Mouse (Mus musculus) MEL (cell line): Measurements from ENCODE around the gene Erh. TPM values are rescaled to one million over a fixed set of nuclear protein-coding genes. Genes with fewer than 3 reads are reported as not detected.

Experiments used
- DNase-seq: peaks from one replicate; pipeline ENCODE4 v3.0.0; 2011; ENCODE audit warnings: low read depth, low spot score
- H3K27ac ChIP-seq: 2 replicates; pipeline ENCODE4 v1.5.1; 2012; ENCODE audit warnings: low read depth, mild to moderate bottlenecking, control low read depth, low read length, moderate library complexity; ENCODE audit not compliant: control insufficient read depth
- H3K27me3 ChIP-seq, 2 experiments: fragments of 150-350 bp in 1 of 2; sonication (generic) in 1 of 2; 2 replicates each; pipeline ENCODE4 v1.6.1; 2012; ENCODE audit warnings: low read length in 2 of 2, mild to moderate bottlenecking in 2 of 2, improper control_type of control experiment in 1 of 2, moderate library complexity in 1 of 2; ENCODE audit not compliant: insufficient read depth in 2 of 2, control insufficient read depth in 1 of 2
- H3K36me3 ChIP-seq, 2 experiments: 2 replicates each; pipeline ENCODE4 v1.6.1; 2012 to 2014; ENCODE audit warnings: low read length in 2 of 2, improper control_type of control experiment in 1 of 2, inconsistent platforms in 1 of 2, mild to moderate bottlenecking in 1 of 2; ENCODE audit not compliant: insufficient read depth in 2 of 2, control insufficient read depth in 1 of 2
- H3K4me1 ChIP-seq, 2 experiments: fragments of 150-350 bp in 1 of 2; sonication (generic) in 1 of 2; 2 replicates each; pipeline ENCODE4 v1.6.1; 2012; ENCODE audit warnings: low read length in 2 of 2, improper control_type of control experiment in 1 of 2, mild to moderate bottlenecking in 1 of 2; ENCODE audit not compliant: insufficient read depth in 2 of 2, control insufficient read depth in 1 of 2
- H3K4me3 ChIP-seq, 2 experiments: fragments of 150-350 bp in 1 of 2; sonication (generic) in 1 of 2; 2 replicates each; pipeline ENCODE4 v1.5.1; 2012; ENCODE audit warnings: low read depth in 2 of 2, low read length in 2 of 2, mild to moderate bottlenecking in 2 of 2, moderate library complexity in 2 of 2, control low read depth in 1 of 2, improper control_type of control experiment in 1 of 2; ENCODE audit not compliant: control insufficient read depth in 1 of 2, insufficient read depth in 1 of 2
- H3K79me2 ChIP-seq: 2 replicates; pipeline ENCODE4 v1.6.1; 2012; ENCODE audit warnings: mild to moderate bottlenecking, low read length, moderate library complexity; ENCODE audit not compliant: control insufficient read depth, poor library complexity, insufficient read depth
- H3K9ac ChIP-seq: 2 replicates; pipeline ENCODE4 v1.6.1; 2012; ENCODE audit warnings: low read depth, mild to moderate bottlenecking, control low read depth, low read length, moderate library complexity; ENCODE audit not compliant: control insufficient read depth, poor library complexity, severe bottlenecking
- H3K9me3 ChIP-seq: fragments of 150-350 bp; sonication (generic); replicated peaks from 2 replicates; pipeline ENCODE4 v1.6.1; 2012; ENCODE audit warnings: mild to moderate bottlenecking, low read length, improper control_type of control experiment, moderate library complexity; ENCODE audit not compliant: insufficient read depth
- CTCF ChIP-seq, 3 experiments: IDR thresholded peaks in 2 of 3; conservative IDR thresholded peaks in 1 of 3; 2 replicates each; pipeline ENCODE4 v1.5.1; 2011 to 2012; ENCODE audit warnings: low read length in 3 of 3, low read depth in 2 of 3, mild to moderate bottlenecking in 2 of 3, improper control_type of control experiment in 1 of 3, inconsistent platforms in 1 of 3, mixed read lengths in 1 of 3, moderate library complexity in 1 of 3; ENCODE audit not compliant: control insufficient read depth in 1 of 3, insufficient read depth in 1 of 3, poor library complexity in 1 of 3, severe bottlenecking in 1 of 3
- RAD21 ChIP-seq: IDR thresholded peaks from 2 replicates; pipeline ENCODE4 v1.6.1; 2011; ENCODE audit warnings: mild to moderate bottlenecking, low read depth, low read length, improper control_type of control experiment
- SMC3 ChIP-seq: IDR thresholded peaks from 2 replicates; pipeline ENCODE4 v1.6.1; 2011; ENCODE audit warnings: low read depth, low read length, improper control_type of control experiment
- TCF12 ChIP-seq: IDR thresholded peaks from 2 replicates; pipeline ENCODE4 v1.6.1; 2014; ENCODE audit warnings: low read depth, mild to moderate bottlenecking, inconsistent platforms, low read length, improper control_type of control experiment, moderate library complexity
- ZC3H11A ChIP-seq: IDR thresholded peaks from 2 replicates; pipeline ENCODE4 v1.6.1; 2012; ENCODE audit warnings: low read depth, mild to moderate bottlenecking, inconsistent platforms, low read length, improper control_type of control experiment
- polyA plus RNA-seq, 2 experiments: library from polyadenylated mRNA; stranded (reverse) in 1 of 2; unstranded in 1 of 2; fragments of >175 nt in 1 of 2; fragments of >200 nt in 1 of 2; gene quantifications; 2 replicates each; pipeline versions ENCODE4 v1.2.1 to v1.2.4; 2012; ENCODE audit warnings: low replicate concordance in 2 of 2, low read depth in 1 of 2; ENCODE audit not compliant: insufficient read length in 2 of 2, insufficient read depth in 1 of 2, missing spikeins in 1 of 2
- total RNA-seq: library from RNA; depleted of rRNA; stranded (reverse); fragments of 300-350 nt; gene quantifications from 2 replicates; pipeline ENCODE4 v1.2.3, GENCODE M21; 2012; rRNA removed

The Erh gene
- total and polyA plus RNA-seq, 3 experiments: 299 to 343 TPM; not detected in 1

GRCm38 (mm10) chr12:80584973-80585372 is 59.2 kb downstream of the Erh start:
- Histone ChIP-seq H3K27ac (no peak overlapping the region), H3K9ac (no peak overlapping the region), H3K27me3 (no peaks in the 10 kb centered on the region; a peak in 2 of 4 replicates)

More at GRCm38 (mm10) chr12:80584973-80585372, 59.2 kb downstream of the Erh start:
- no peaks in the 10 kb centered on the region for H3K36me3 ChIP-seq
- H3K4me3 ChIP-seq: no peak overlapping the region
- H3K9me3 ChIP-seq: no peaks in the 10 kb centered on the region
- DNase-seq: peak; percentile 27
- no peaks in the 10 kb centered on the region for H3K79me2 ChIP-seq
- no peaks in the 10 kb centered on the region for H3K4me1 ChIP-seq
- TF ChIP-seq CTCF (IDR thresholded peaks at IDR 0.05 in 2 of 3, conservative IDR thresholded peaks at IDR 0.05 in 1 of 3; ENCODE audit: control insufficient read depth in 1 of 3, insufficient read depth in 1 of 3, low read depth in 2 of 3, low read length in 3 of 3, poor library complexity in 1 of 3, severe bottlenecking in 1 of 3) (peak; percentile 20 to 59 (median 53); a peak in 5 of 6 replicates), RAD21 (peak; percentile 55), ZC3H11A (peak; percentile 45), TCF12 (no peak), SMC3 (peak; percentile 41; the same call in 1 of the 2 replicates)

Other genes with a start within 250 kb of the Erh start
- 8.1 and 9.0 TPM in 2 replicates for gene Dcaf5, start 207.7 kb downstream of the Erh start, total RNA-seq
- 10 to 100 TPM in 1 of 2 experiments, not detected in 1; 15.6 TPM for gene Dcaf5, start 207.7 kb downstream of the Erh start, polyA plus RNA-seq
- 8.5 and 9.6 TPM in 2 replicates for gene Exd2, start 181.2 kb downstream of the Erh start, total RNA-seq
- gene Exd2, start 181.2 kb downstream of the Erh start, polyA plus RNA-seq: 10 to 100 TPM in 1 of 2 experiments, not detected in 1; 12.8 TPM
- not detected in 2 replicates for gene Galnt16, start 126.1 kb downstream of the Erh start, total RNA-seq
- gene Galnt16, start 126.1 kb downstream of the Erh start, polyA plus RNA-seq: under 1 TPM in 1 of 2 experiments, not detected in 1; 0.08 TPM
- 12.3 and 13.1 TPM in 2 replicates for gene Slc39a9, start 458 bp downstream of the Erh start, total RNA-seq
- gene Slc39a9, start 458 bp downstream of the Erh start, polyA plus RNA-seq: 10 to 100 TPM in 1 of 2 experiments, not detected in 1; 34.4 TPM
- not detected in 2 replicates for gene Plekhd1, start 48.2 kb upstream of the Erh start, total RNA-seq
- under 1 TPM in 1 of 2 experiments, not detected in 1; 0.04 TPM for gene Plekhd1, start 48.2 kb upstream of the Erh start, polyA plus RNA-seq
- gene Ccdc177, start 116.3 kb upstream of the Erh start, total RNA-seq: not detected in 2 replicates
- not detected for gene Ccdc177, start 116.3 kb upstream of the Erh start, polyA plus RNA-seq
- gene Susd6, start 146.2 kb upstream of the Erh start, total RNA-seq: 12.2 and 13.0 TPM in 2 replicates
- 10 to 100 TPM in 1 of 2 experiments, not detected in 1; 22.4 TPM for gene Susd6, start 146.2 kb upstream of the Erh start, polyA plus RNA-seq